Mouse (Mus musculus) gastrocnemius, postnatal 14 days (tissue): ENCODE data around the gene Mical2. TPM values are rescaled to one million over a fixed set of nuclear protein-coding genes. Genes with fewer than 3 reads are reported as not detected.

Experiments
- DNase-seq: peaks from one replicate; pipeline ENCODE4 v3.0.0; 2021; ENCODE audit warnings: mixed read lengths
- intact Hi-C: fragments of 180-260 bp; cut with DNase I; formaldehyde crosslinking; loops from one replicate; pipeline ENCODE4 v1.15.1; 2025; ENCODE audit warnings: low total_unique reads
- total RNA-seq, 2 experiments: library from RNA; stranded (reverse); gene quantifications; 2 replicates each; pipeline ENCODE4 v1.2.3; 2021

Gene Mical2
- total RNA-seq, 2 experiments from 2014 or later, result 86.4 to 106 TPM

- intact Hi-C loops, result no loop called here
- no peak for DNase-seq
These were observed 20.1 kb upstream of the Mical2 start for GRCm38 (mm10) chr7:112205513-112205912.

DNA sequence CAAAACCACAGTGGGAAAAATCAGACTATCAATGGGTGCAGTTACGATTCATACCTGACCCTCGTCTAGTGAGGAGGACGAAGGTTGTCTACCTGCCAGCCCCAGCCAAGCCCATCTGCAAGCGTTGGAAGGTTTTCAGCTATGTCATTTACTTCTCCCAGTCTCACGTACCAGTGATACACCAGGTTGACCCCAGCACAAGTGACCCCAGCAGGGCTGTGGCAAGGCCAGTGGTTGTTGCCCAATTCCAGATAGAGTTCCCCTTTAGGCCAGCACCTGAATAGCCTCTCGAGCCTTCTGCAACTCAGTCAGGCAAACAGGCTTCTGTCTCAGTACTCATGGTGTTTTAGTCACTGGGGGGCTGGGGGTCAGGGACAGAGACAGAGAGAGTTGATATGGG is 17.9 kb upstream of the Mical2 start:
- intact Hi-C loops, result no loop called here
- no peak for DNase-seq

DNA sequence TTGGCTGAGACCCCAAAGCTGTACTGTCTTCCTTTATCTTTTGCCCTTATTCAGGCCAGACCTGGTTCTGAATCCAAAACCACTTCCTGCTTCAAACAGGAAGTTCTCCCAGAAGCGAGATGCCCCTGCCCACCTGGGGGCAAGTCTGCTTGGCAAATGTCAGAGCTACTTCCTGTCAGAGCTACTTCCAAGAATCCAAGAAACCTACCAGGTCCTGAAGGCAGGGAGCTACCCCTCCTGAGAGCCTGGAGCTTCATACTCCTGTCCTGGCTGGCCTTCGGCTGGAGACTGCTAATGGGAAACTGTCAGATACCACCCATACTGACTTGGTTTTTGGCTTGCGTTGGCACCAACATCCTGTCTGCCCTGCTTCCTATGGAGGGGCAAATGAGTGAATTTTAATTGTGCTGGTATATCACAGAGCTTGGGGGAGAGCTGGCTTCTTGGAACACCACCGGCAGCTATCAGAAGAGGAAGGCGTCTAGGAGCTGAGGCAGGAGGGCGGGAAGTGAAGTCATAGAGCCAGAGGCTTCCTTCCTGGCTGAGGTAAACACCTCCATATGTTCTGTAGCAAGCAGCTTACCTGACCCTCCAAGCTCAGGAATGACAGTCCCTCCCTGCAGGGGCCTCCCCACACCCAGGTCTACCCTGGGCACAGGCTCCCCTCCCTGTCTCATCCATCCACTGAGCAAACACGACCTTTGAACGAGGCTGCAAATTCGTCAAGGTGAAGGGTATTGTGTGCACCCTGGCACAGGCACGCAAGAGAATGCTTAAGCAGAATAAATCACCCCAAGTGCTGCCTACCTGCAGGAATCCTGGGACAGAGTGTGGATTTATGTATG is 17.1 kb upstream of the Mical2 start:
- intact Hi-C loops, result no loop called here
- no peak for DNase-seq

GRCm38 (mm10) chr7:112209621-112210020 is 16.0 kb upstream of the Mical2 start:
- intact Hi-C loops, result no loop called here

DNA sequence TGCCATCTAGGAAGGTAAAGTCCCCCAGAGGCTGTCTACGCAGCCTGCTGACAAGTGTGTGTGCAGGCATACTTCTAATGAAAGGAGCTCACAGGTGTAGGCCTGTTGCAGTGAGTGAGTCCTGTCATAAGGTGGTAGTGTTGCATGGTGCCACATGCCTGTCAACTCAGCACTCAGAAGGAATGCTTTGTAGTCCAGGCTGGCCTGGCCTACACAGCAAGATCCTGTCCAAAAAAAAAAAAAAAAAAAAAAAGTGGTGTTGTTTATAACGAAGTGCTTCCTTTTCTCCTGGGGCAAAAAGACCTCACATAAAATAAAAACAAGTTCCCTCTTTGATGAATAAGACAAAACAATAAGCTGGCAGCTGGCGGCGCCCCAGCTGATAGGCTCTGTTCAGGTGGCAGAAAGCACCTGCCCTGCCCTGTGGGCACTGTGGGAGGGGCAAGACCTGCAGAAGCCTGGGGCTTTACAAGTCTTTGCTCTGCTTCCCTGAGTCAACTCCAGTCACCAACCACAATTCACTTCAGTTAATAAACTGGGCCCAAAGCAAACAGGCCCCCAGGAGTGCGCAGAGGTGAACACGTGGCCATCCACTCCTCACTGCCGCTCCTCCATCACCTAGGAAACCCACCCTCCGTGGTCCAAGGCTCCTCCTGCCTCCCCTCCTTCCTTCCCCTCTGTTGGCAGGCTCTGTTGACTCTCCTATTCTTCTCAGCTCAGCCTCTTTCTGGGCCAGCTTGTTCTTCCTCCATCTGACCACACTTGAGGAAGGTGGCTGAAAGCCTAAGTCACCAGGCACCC is 12.5 kb upstream of the Mical2 start:
- no peak for DNase-seq
- intact Hi-C loops, result no loop called here

More at GRCm38 (mm10) chr7:112209621-112210020, 16.0 kb upstream of the Mical2 start:
- no peak for DNase-seq

GRCm38 (mm10) chr7:112215871-112216270 is 9.8 kb upstream of the Mical2 start:
- no peak for DNase-seq
- intact Hi-C loops, result no loop called here

DNA sequence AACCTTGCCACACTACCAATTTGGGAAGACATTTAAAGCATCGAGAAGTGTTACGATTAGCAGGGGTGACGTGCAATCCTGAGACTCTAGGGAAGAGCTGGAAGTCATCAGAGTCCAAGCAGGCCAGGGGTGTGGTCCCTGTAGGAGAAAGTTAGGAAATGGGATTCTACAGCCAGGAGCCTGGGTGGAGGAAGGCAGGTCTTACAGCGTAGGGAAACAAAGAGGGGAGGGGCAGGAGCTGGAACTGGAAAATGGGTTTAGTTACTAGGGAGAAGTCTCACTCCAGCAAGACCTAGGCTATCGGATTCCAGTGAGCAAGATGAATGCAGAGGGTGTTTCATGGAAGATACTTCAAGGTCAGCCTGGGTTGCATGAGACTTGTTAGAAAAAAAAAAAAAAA is 8.9 kb upstream of the Mical2 start:
- intact Hi-C loops, result no loop called here
- no peak for DNase-seq

GRCm38 (mm10) chr7:112217208-112217607 is 8.4 kb upstream of the Mical2 start:
- intact Hi-C loops, result no loop called here
- DNase-seq, result no peak

DNA sequence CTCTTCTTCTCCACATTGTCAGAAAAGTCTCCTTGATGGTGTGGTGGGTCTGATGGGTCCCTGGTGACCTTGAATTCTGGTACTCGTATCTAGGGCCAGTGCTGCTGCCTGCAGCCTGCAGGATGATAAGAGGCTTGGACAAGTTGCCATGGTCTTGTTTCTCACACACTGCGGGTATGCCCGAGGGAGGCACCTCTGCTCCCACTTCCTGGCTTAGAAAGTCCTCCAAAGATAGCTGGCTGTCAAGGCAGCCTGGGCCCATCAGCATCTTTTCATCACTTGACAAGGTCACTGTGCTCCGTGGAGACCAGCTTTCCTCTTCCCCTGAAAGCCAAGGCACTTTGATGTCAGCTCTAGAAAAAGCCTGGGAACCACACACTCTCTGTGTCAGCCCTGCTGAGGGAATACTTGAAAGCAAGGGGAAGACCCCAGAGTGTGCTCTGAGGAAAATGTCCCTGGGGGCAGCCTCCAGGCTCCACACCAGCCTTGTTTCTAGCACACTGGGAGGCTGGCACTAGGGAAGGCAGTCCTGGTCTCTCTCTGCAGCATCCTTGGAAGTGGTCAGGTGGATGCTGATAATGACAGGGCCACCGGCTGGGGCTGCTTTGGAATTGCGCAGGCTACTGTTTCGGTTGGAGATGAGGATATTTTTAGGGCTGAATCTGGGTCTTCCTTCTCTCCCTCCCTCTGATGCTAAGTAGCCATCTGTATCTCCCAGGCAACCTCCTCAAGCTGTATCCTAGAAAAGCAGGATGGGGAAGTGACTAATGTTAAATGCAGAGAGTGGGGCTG is 2.7 kb upstream of the Mical2 start:
- intact Hi-C loops, result no loop called here
- no peak for DNase-seq

- intact Hi-C loops, result no loop called here
- DNase-seq, result no peak
These were observed 802 bp upstream of the Mical2 start for GRCm38 (mm10) chr7:112224854-112225253.

DNA sequence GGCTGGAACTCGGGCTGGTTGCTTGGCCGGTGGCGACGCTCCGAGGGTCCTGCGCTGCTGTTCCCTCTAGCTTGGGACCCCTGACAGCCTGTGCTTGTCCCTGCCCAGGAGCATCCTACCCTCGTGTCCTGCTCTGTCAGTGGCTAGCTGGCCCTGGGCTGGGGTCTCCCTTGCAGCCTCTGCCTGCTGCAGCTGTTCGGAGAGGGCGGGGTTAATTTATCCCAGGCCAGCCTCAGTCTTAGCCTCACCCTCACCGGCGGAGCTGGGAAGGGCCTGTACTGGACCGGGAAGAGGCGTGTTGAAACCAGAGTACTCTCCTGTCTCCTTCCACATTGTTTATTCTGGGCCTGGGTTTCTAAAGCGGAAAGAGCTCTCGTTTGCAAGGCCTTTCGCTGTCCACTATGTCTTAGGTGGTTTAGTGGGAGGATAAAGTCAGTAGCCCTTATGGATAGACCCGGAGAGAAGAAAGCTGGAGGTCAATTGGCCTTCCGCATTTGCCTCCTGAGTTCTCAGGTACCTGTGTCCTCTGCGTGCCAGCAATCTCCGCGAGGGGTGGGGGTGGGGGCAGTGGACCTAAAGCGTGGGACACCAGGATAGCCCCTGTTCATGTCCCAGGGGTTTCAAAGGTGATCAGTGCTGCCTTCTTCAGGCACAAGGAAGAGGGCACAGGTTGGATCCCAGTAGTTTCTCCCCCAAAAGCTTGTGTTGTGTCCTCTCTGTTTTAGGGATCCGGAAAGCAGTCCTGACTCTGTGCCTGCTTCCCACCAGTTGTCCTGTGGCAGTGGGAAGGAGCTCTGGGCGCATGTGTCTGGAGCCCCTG is 1.0 kb downstream of the Mical2 start:
- intact Hi-C loops, result no loop called here
- no peak for DNase-seq

DNA sequence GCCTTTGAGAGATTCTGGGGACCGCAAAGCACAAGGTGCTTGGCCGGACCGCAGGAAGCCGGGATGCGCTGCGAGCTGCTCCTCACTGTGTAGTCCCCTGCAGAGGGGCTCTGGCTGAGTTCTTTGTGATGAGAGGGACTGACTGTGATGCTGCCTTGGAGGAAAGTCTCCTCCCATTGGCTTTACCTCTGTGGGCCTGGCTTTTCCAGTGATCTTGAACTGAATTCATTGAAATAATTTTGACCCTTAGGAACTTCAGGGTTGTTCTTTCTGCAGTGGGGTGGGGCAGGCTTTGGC is 1.6 kb downstream of the Mical2 start:
- intact Hi-C loops, result no loop called here

GRCm38 (mm10) chr7:112228827-112229498 is 3.3 kb downstream of the Mical2 start:
- DNase-seq, result peak; percentile 61
- intact Hi-C loops, result no loop called here

More for the DNA sequence above, 1.6 kb downstream of the Mical2 start:
- no peak for DNase-seq

GRCm38 (mm10) chr7:112231731-112232130 is 6.1 kb downstream of the Mical2 start:
- no peak for DNase-seq
- intact Hi-C loops, result no loop called here

- intact Hi-C loops, result no loop called here
- no peak for DNase-seq
These were observed 7.8 kb downstream of the Mical2 start for GRCm38 (mm10) chr7:112233345-112234005.

- intact Hi-C loops, result no loop called here
- DNase-seq, result no peak
These were observed 8.8 kb downstream of the Mical2 start for GRCm38 (mm10) chr7:112234410-112234809.

DNA sequence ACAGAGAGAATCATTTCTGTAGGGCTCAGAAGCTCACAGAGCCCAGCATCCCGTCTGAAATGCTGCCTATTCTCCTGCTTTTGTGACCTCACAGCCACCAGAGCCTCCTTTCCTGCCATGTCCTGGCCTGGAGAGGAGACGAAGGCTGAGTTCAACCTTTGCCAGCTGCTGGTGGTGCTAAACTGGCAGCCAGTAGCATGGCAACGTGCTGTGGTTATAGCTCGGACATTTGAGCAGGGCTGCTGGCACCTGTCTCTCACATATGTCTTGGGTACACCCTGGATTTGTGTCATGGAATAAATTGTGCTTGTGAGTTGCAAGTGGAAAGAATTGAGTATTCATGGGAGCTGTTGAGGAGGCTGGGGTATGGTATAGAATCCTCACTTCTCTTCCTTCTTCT is 9.8 kb downstream of the Mical2 start:
- intact Hi-C loops, result no loop called here

GRCm38 (mm10) chr7:112237211-112237610 is 11.6 kb downstream of the Mical2 start:
- intact Hi-C loops, result no loop called here

More for the DNA sequence above, 9.8 kb downstream of the Mical2 start:
- no peak for DNase-seq

More at GRCm38 (mm10) chr7:112237211-112237610, 11.6 kb downstream of the Mical2 start:
- DNase-seq, result no peak
